Mouse (Mus musculus) brain, embryonic 14.5 days (tissue): ENCODE results near the gene Lrrc25.

Experiments
- CTCF ChIP-seq: fragments of 200-500 bp; IDR thresholded peaks from 2 replicates; pipeline ENCODE4 v1.5.1; 2012; ENCODE audit warnings: inconsistent platforms, mild to moderate bottlenecking, moderate library complexity, borderline replicate concordance; ENCODE audit not compliant: insufficient read depth, insufficient read length; ENCODE audit errors: extremely low read depth
- POLR2A ChIP-seq: fragments of 200-500 bp; IDR thresholded peaks from 2 replicates; pipeline ENCODE4 v1.6.1; 2012; ENCODE audit warnings: mild to moderate bottlenecking, inconsistent platforms, borderline replicate concordance; ENCODE audit not compliant: poor library complexity, insufficient read depth, insufficient read length, severe bottlenecking; ENCODE audit errors: extremely low read depth

DNA sequence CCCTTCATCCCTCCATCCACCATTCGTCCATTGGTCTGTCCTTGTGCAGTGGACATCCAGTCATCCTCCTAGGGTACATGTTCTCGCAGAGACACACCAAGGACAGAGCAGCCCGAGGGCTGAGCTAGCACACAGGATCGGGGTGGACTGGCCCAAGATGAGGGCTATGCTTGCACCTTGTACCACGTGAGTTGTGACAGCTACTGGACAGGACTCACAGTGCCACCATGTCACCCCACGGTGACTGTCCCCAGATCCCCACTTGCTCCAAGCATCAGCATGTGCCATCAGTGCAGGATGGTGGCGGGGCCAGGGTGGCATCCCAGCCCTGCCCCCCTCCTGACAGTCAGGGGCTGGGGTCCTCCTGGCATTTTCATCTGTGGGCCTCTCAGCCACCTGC is 11.4 kb upstream of the Lrrc25 start:
- TF ChIP-seq CTCF (no peak), POLR2A (no peak)
